Mouse (Mus musculus): ENCODE data around the gene Rassf7. TPM values are rescaled to one million over a fixed set of nuclear protein-coding genes. Genes with fewer than 3 reads are reported as not detected.
A peak's percentile ranks its signal among the peaks of the same experiment; 100 is the strongest.

The Rassf7 gene
- polyA plus RNA-seq, 1 experiment from 2014 or later: 17.5 TPM

- Histone ChIP-seq H3K9ac (ENCODE audit: low read depth, low read length) (no peak overlapping the region; the same call in 1 of the 2 replicates), H3K9me3 (replicated peaks; ENCODE audit: control insufficient read depth, low read length) (no peaks in the 10 kb centered on the region), H3K4me2 (no peak overlapping the region), H3K4me3 (ENCODE audit: low read depth, low read length) (no peak overlapping the region), H3K27ac (ENCODE audit: low read depth, low read length) (no peak overlapping the region), H3K27me3 (ENCODE audit: control insufficient read depth, insufficient read depth, low read length) (peaks cover 3% of the 10 kb centered on the region; the same call in 1 of the 2 replicates), H3K4me1 (ENCODE audit: control insufficient read depth, insufficient read depth, low read length) (peaks cover 5% of the 10 kb centered on the region; the same call in 1 of the 2 replicates), H3K36me3 (ENCODE audit: control insufficient read depth, insufficient read depth, low read length) (no peaks in the 10 kb centered on the region)
- no peak for ATAC-seq (replicated peaks; ENCODE audit: insufficient number of reproducible peaks, low FRiP score, low TSS enrichment)
- WGBS (ENCODE audit: insufficient replicate concordance): 88% methylated on average over 5 of the region's 5 CpGs
Measured at GRCm38 (mm10) chr7:141205504-141205903, 10.2 kb upstream of the Rassf7 start.

GRCm38 (mm10) chr7:141206182-141206937 lies 9.3 kb upstream of the Rassf7 start:
- Histone ChIP-seq H3K9me3 (replicated peaks; ENCODE audit: control insufficient read depth, low read length) (no peaks in the 10 kb centered on the region), H3K4me2 (no peak overlapping the region), H3K4me3 (ENCODE audit: low read depth, low read length) (no peak overlapping the region), H3K27me3 (ENCODE audit: control insufficient read depth, insufficient read depth, low read length) (peaks cover 3% of the 10 kb centered on the region; the same call in 1 of the 2 replicates), H3K36me3 (ENCODE audit: control insufficient read depth, insufficient read depth, low read length) (no peaks in the 10 kb centered on the region), H3K4me1 (ENCODE audit: control insufficient read depth, insufficient read depth, low read length) (peaks cover 5% of the 10 kb centered on the region), H3K27ac (ENCODE audit: low read depth, low read length) (no peak overlapping the region), H3K9ac (ENCODE audit: low read depth, low read length) (no peak overlapping the region)
- no peak for ATAC-seq (replicated peaks; ENCODE audit: insufficient number of reproducible peaks, low FRiP score, low TSS enrichment)
- 82% methylated on average over 18 of the region's 18 CpGs for WGBS (ENCODE audit: insufficient replicate concordance)

- 74% methylated on average over 3 of the region's 3 CpGs for WGBS (ENCODE audit: insufficient replicate concordance)
- peaks cover 3% of the 10 kb centered on the region; the same call in 1 of the 2 replicates for H3K27me3 ChIP-seq (ENCODE audit: control insufficient read depth, insufficient read depth, low read length)
- H3K9ac ChIP-seq (ENCODE audit: low read depth, low read length): no peak overlapping the region
- H3K4me2 ChIP-seq: peak overlapping the region; percentile 24; the same call in 1 of the 2 replicates
- H3K9me3 ChIP-seq (replicated peaks; ENCODE audit: control insufficient read depth, low read length): no peaks in the 10 kb centered on the region
- peak overlapping the region; percentile 22; the same call in 1 of the 2 replicates for H3K27ac ChIP-seq (ENCODE audit: low read depth, low read length)
- ATAC-seq (replicated peaks; ENCODE audit: insufficient number of reproducible peaks, low FRiP score, low TSS enrichment): peak; percentile 71
- H3K4me1 ChIP-seq (ENCODE audit: control insufficient read depth, insufficient read depth, low read length): peaks cover 5% of the 10 kb centered on the region
- no peaks in the 10 kb centered on the region for H3K36me3 ChIP-seq (ENCODE audit: control insufficient read depth, insufficient read depth, low read length)
- H3K4me3 ChIP-seq (ENCODE audit: low read depth, low read length): no peak overlapping the region
Measured at GRCm38 (mm10) chr7:141209526-141209925, 6.1 kb upstream of the Rassf7 start.

- H3K4me1 ChIP-seq (ENCODE audit: control insufficient read depth, insufficient read depth, low read length): peaks cover 10% of the 10 kb centered on the region
- no peaks in the 10 kb centered on the region for H3K9me3 ChIP-seq (replicated peaks; ENCODE audit: control insufficient read depth, low read length)
- ATAC-seq (replicated peaks; ENCODE audit: insufficient number of reproducible peaks, low FRiP score, low TSS enrichment): no peak
- H3K36me3 ChIP-seq (ENCODE audit: control insufficient read depth, insufficient read depth, low read length): no peaks in the 10 kb centered on the region
- WGBS (ENCODE audit: insufficient replicate concordance): 66% methylated on average over 12 of the region's 12 CpGs
- H3K27ac ChIP-seq (ENCODE audit: low read depth, low read length): no peak overlapping the region
- H3K4me3 ChIP-seq (ENCODE audit: low read depth, low read length): no peak overlapping the region
- no peak overlapping the region for H3K9ac ChIP-seq (ENCODE audit: low read depth, low read length)
- H3K27me3 ChIP-seq (ENCODE audit: control insufficient read depth, insufficient read depth, low read length): peaks cover 3% of the 10 kb centered on the region; the same call in 1 of the 2 replicates
- H3K4me2 ChIP-seq: 0 out of 2 replicates have a peak overlapping the region, but pooled peaks have one; percentile 6
Measured at GRCm38 (mm10) chr7:141210137-141210536, 5.5 kb upstream of the Rassf7 start.

- no peak overlapping the region for H3K27ac ChIP-seq (ENCODE audit: low read depth, low read length)
- H3K4me3 ChIP-seq (ENCODE audit: low read depth, low read length): no peak overlapping the region
- no peak overlapping the region for H3K4me2 ChIP-seq
- no peak for ATAC-seq (replicated peaks; ENCODE audit: insufficient number of reproducible peaks, low FRiP score, low TSS enrichment)
- no peak overlapping the region for H3K9ac ChIP-seq (ENCODE audit: low read depth, low read length)
- no peaks in the 10 kb centered on the region for H3K9me3 ChIP-seq (replicated peaks; ENCODE audit: control insufficient read depth, low read length)
- H3K27me3 ChIP-seq (ENCODE audit: control insufficient read depth, insufficient read depth, low read length): peaks cover 3% of the 10 kb centered on the region; the same call in 1 of the 2 replicates
- 86% methylated on average over 14 of the region's 14 CpGs for WGBS (ENCODE audit: insufficient replicate concordance)
- H3K4me1 ChIP-seq (ENCODE audit: control insufficient read depth, insufficient read depth, low read length): peaks cover 10% of the 10 kb centered on the region
- H3K36me3 ChIP-seq (ENCODE audit: control insufficient read depth, insufficient read depth, low read length): no peaks in the 10 kb centered on the region
Measured at GRCm38 (mm10) chr7:141210606-141211131, 5.0 kb upstream of the Rassf7 start.

- H3K4me3 ChIP-seq (ENCODE audit: low read depth, low read length): no peak overlapping the region
- no peaks in the 10 kb centered on the region for H3K36me3 ChIP-seq (ENCODE audit: control insufficient read depth, insufficient read depth, low read length)
- H3K27ac ChIP-seq (ENCODE audit: low read depth, low read length): no peak overlapping the region
- no peak overlapping the region for H3K9ac ChIP-seq (ENCODE audit: low read depth, low read length)
- ATAC-seq (replicated peaks; ENCODE audit: insufficient number of reproducible peaks, low FRiP score, low TSS enrichment): no peak
- no peaks in the 10 kb centered on the region for H3K9me3 ChIP-seq (replicated peaks; ENCODE audit: control insufficient read depth, low read length)
- H3K4me2 ChIP-seq: no peak overlapping the region
- peaks cover 20% of the 10 kb centered on the region for H3K4me1 ChIP-seq (ENCODE audit: control insufficient read depth, insufficient read depth, low read length)
- WGBS (ENCODE audit: insufficient replicate concordance): 84% methylated on average over 3 of the region's 3 CpGs
- no peaks in the 10 kb centered on the region for H3K27me3 ChIP-seq (ENCODE audit: control insufficient read depth, insufficient read depth, low read length)
Measured at GRCm38 (mm10) chr7:141213133-141213532, 2.5 kb upstream of the Rassf7 start.

- Histone ChIP-seq H3K9ac (ENCODE audit: low read depth, low read length) (peak within 1 kb of the TSS; percentile 80), H3K9me3 (replicated peaks; ENCODE audit: control insufficient read depth, low read length) (no peaks in the 10 kb centered on the region), H3K4me3 (ENCODE audit: low read depth, low read length) (peak within 1 kb of the TSS; percentile 76), H3K4me1 (ENCODE audit: control insufficient read depth, insufficient read depth, low read length) (peaks cover 20% of the 10 kb centered on the region), H3K36me3 (ENCODE audit: control insufficient read depth, insufficient read depth, low read length) (no peaks in the 10 kb centered on the region), H3K27ac (ENCODE audit: low read depth, low read length) (peak within 1 kb of the TSS; percentile 70), H3K4me2 (peak within 1 kb of the TSS; percentile 95), H3K27me3 (ENCODE audit: control insufficient read depth, insufficient read depth, low read length) (no peaks in the 10 kb centered on the region)
- WGBS (ENCODE audit: insufficient replicate concordance): 89% methylated on average over 11 of the region's 11 CpGs
- ATAC-seq (replicated peaks; ENCODE audit: insufficient number of reproducible peaks, low FRiP score, low TSS enrichment): no peak
Measured at GRCm38 (mm10) chr7:141213605-141214235, 1.9 kb upstream of the Rassf7 start, which contains the start of gene Lmntd2. Lmntd2 (minus strand) TSS chr7:141214080.

GRCm38 (mm10) chr7:141214310-141214709 lies 1.4 kb upstream of the Rassf7 start:
- WGBS (ENCODE audit: insufficient replicate concordance): 77% methylated on average over 3 of the region's 3 CpGs
- ATAC-seq (replicated peaks; ENCODE audit: insufficient number of reproducible peaks, low FRiP score, low TSS enrichment): no peak
- no peak overlapping the region for H3K4me3 ChIP-seq (ENCODE audit: low read depth, low read length)
- no peak overlapping the region for H3K9ac ChIP-seq (ENCODE audit: low read depth, low read length)
- H3K36me3 ChIP-seq (ENCODE audit: control insufficient read depth, insufficient read depth, low read length): no peaks in the 10 kb centered on the region
- H3K4me2 ChIP-seq: no peak overlapping the region
- H3K27me3 ChIP-seq (ENCODE audit: control insufficient read depth, insufficient read depth, low read length): no peaks in the 10 kb centered on the region
- peaks cover 20% of the 10 kb centered on the region for H3K4me1 ChIP-seq (ENCODE audit: control insufficient read depth, insufficient read depth, low read length)
- H3K9me3 ChIP-seq (replicated peaks; ENCODE audit: control insufficient read depth, low read length): no peaks in the 10 kb centered on the region
- no peak overlapping the region for H3K27ac ChIP-seq (ENCODE audit: low read depth, low read length)

Data from heart, embryonic 11.5 days (tissue).